Mouse (Mus musculus) ES-E14 (cell line): Measurements from ENCODE around the gene Mmrn2. TPM values are rescaled to one million over a fixed set of nuclear protein-coding genes. Genes with fewer than 3 reads are reported as not detected.
"Not testable (repeated sequence)": the region's sequence is repeated elsewhere in the genome, so short reads cannot be mapped to it uniquely, and the experiment has no call there.

Experiments used
- DNase-seq: peaks from one replicate; pipeline ENCODE4 v3.0.0-alpha.2; 2013; ENCODE audit warnings: low read depth, low spot score
- H3K27ac ChIP-seq: 2 replicates; pipeline ENCODE4 v1.5.1; 2012; ENCODE audit warnings: low read depth, mild to moderate bottlenecking, low read length, moderate library complexity, mixed read lengths; ENCODE audit not compliant: poor library complexity, insufficient read depth, severe bottlenecking
- H3K36me3 ChIP-seq: 2 replicates; pipeline ENCODE4 v1.6.1; 2012; ENCODE audit warnings: mild to moderate bottlenecking, low read length, moderate library complexity, mixed read lengths; ENCODE audit not compliant: control insufficient read depth, poor library complexity, insufficient read depth, severe bottlenecking
- H3K4me1 ChIP-seq, 2 experiments: fragments of 150-350 bp in 1 of 2; sonication (generic) in 1 of 2; 2 replicates each; pipeline ENCODE4 v1.6.1; 2012; ENCODE audit warnings: low read length in 2 of 2, mild to moderate bottlenecking in 1 of 2, mixed read lengths in 1 of 2; ENCODE audit not compliant: control insufficient read depth in 2 of 2, insufficient read depth in 2 of 2, poor library complexity in 1 of 2
- H3K4me3 ChIP-seq, 2 experiments: fragments of 150-350 bp in 1 of 2; sonication (generic) in 1 of 2; 2 replicates each; pipeline ENCODE4 v1.5.1; 2012; ENCODE audit warnings: low read length in 2 of 2, low read depth in 1 of 2, mild to moderate bottlenecking in 1 of 2, mixed read lengths in 1 of 2; ENCODE audit not compliant: insufficient read depth in 1 of 2, poor library complexity in 1 of 2, severe bottlenecking in 1 of 2
- H3K9ac ChIP-seq: 2 replicates; pipeline ENCODE4 v1.6.1; 2012; ENCODE audit warnings: low read depth, mild to moderate bottlenecking, low read length, mixed read lengths; ENCODE audit not compliant: poor library complexity, insufficient read depth, severe bottlenecking
- H3K9me3 ChIP-seq: fragments of 150-350 bp; sonication (generic); 2 replicates; pipeline ENCODE4 v1.6.1; 2012; ENCODE audit warnings: low read depth, mild to moderate bottlenecking, low read length; ENCODE audit not compliant: control insufficient read depth, insufficient read depth
- CHD2 ChIP-seq: IDR thresholded peaks from 2 replicates; pipeline ENCODE4 v1.6.1; 2014; ENCODE audit warnings: mild to moderate bottlenecking, low read depth, low read length, inconsistent platforms
- HCFC1 ChIP-seq: IDR thresholded peaks from 2 replicates; pipeline ENCODE4 v1.6.1; 2012; ENCODE audit warnings: low read length, inconsistent platforms, borderline replicate concordance; ENCODE audit not compliant: insufficient read depth
- MAFK ChIP-seq: IDR thresholded peaks from 2 replicates; pipeline ENCODE4 v1.6.1; 2014; ENCODE audit warnings: mild to moderate bottlenecking, low read depth, low read length, inconsistent platforms; ENCODE audit not compliant: insufficient read depth
- ZC3H11A ChIP-seq: IDR thresholded peaks from 2 replicates; pipeline ENCODE4 v1.6.1; 2012; ENCODE audit warnings: low read depth, mild to moderate bottlenecking, inconsistent platforms, low read length, borderline replicate concordance
- ZNF384 ChIP-seq: IDR thresholded peaks from 2 replicates; pipeline ENCODE4 v1.6.1; 2012; ENCODE audit warnings: low read depth, low read length, inconsistent platforms
- in situ Hi-C, 2 experiments: fragments of 600-800 bp; cut with MboI; formaldehyde crosslinking; loops; one replicate each; pipeline ENCODE4 v1.15.1; 2025; ENCODE audit warnings: low sequenced_read_pairs in 2 of 2, inconsistent platforms in 1 of 2; ENCODE audit not compliant: unreplicated experiment in 2 of 2
- total RNA-seq: library from RNA; depleted of rRNA; stranded (reverse); fragments of 300-350 nt; gene quantifications from 2 replicates; pipeline ENCODE4 v1.2.3, GENCODE M21; 2012

The Mmrn2 gene
- total RNA-seq, 1 experiment: 17.4 TPM

DNA sequence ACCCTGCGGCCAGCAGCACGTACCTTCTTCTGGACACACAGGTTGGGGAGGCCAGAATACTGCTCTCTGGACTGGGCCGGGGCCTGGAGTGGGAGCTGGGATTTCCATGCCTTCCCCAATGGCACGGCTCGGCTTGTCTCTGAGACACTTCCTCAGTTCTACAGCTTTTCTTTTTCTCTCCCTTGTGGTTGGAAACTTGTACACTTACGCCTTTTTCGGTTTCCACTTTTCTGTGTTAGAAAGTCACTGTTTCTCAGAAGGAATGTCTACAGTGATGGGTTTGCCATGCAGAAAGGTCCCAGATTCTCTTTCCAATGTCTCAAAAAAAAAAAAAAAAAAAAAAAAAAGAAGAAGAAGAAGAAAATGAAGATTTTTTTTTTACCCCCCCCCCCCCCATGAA lies 28.2 kb downstream of the Mmrn2 start:
- H3K4me3 ChIP-seq: no peak overlapping the region
- H3K9ac ChIP-seq: no peak overlapping the region
- H3K27ac ChIP-seq: no peak overlapping the region
- DNase-seq: no peak
- TF ChIP-seq ZNF384: no peak
- TF ChIP-seq MAFK: no peak
- TF ChIP-seq HCFC1: no peak
- no peak for TF ChIP-seq ZC3H11A
- no peak for TF ChIP-seq CHD2
- H3K4me1 ChIP-seq: no peaks in the 10 kb centered on the region
- in situ Hi-C loops: loop anchor here in 1 of 2 experiments (25.0 kb wide), 1 partner anchor 316 kb away; the partner anchor contains the start of gene Anxa8
- no peaks in the 10 kb centered on the region for H3K9me3 ChIP-seq
- peaks cover 4% of the 10 kb centered on the region; the same call in 1 of the 2 replicates for H3K36me3 ChIP-seq

DNA sequence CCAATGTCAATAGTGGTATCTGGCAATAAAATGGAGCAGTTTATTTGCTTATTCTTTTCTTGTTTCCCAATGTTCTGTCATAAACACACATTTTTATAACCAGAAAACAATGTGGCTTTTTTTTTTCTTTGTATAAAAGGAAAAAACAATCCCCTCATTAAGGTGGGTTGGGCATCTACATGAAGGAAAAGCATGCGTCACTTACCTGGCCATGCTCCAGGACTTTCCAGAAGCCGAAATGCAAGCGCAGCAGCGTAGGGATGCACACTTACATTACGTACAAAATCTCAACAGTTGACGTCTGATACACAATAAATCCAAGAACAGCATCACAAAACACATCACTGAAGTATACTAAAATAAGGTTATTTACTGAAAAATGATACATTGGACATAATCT lies 35.5 kb downstream of the Mmrn2 start:
- in situ Hi-C loops: loop anchor here in 1 of 2 experiments (25.0 kb wide), 1 partner anchor 323 kb away; the partner anchor contains the start of gene Anxa8
- peaks cover 9% of the 10 kb centered on the region for H3K36me3 ChIP-seq
- no peak for DNase-seq

GRCm38 (mm10) chr14:34412164-34412896 lies 37.1 kb downstream of the Mmrn2 start:
- in situ Hi-C loops: loop anchor here in 1 of 2 experiments (25.0 kb wide), 1 partner anchor 325 kb away; the partner anchor contains the start of gene Anxa8
- Histone ChIP-seq H3K4me1 (no peaks in the 10 kb centered on the region), H3K27ac (no peak overlapping the region), H3K36me3 (peaks cover 7% of the 10 kb centered on the region), H3K9ac (no peak overlapping the region), H3K9me3 (no peaks in the 10 kb centered on the region), H3K4me3 (no peak overlapping the region)
- no peak for TF ChIP-seq CHD2
- no peak for TF ChIP-seq MAFK
- no peak for TF ChIP-seq HCFC1
- no peak for TF ChIP-seq ZNF384
- no peak for TF ChIP-seq ZC3H11A
- DNase-seq: no peak

More for the DNA sequence above, 35.5 kb downstream of the Mmrn2 start:
- Histone ChIP-seq H3K9ac (no peak overlapping the region), H3K4me3 (no peak overlapping the region), H3K27ac (no peak overlapping the region), H3K4me1 (no peaks in the 10 kb centered on the region), H3K9me3 (no peaks in the 10 kb centered on the region)
- TF ChIP-seq CHD2 (no peak), ZNF384 (no peak), ZC3H11A (no peak), MAFK (no peak), HCFC1 (no peak)

- not testable (repeated sequence) for H3K27ac ChIP-seq, H3K9ac ChIP-seq, DNase-seq, H3K4me1 ChIP-seq, H3K4me3 ChIP-seq, H3K9me3 ChIP-seq, H3K36me3 ChIP-seq
- in situ Hi-C loops: loop anchor here in 1 of 2 experiments (25.0 kb wide), 1 partner anchor 330 kb away; the partner anchor contains the start of gene Anxa8
Observed at GRCm38 (mm10) chr14:34416946-34417345, 41.7 kb downstream of the Mmrn2 start.
